Mouse (Mus musculus) liver, embryonic 15.5 days (tissue): ENCODE data around the gene Mynn. TPM values are rescaled to one million over a fixed set of nuclear protein-coding genes. Genes with fewer than 3 reads are reported as not detected.
"Not testable (repeated sequence)": the region's sequence is repeated elsewhere in the genome, so short reads cannot be mapped to it uniquely, and the experiment has no call there.

Experiments used
- ATAC-seq: fragments of 200-750 bp; cut with Nextera tagmentation; 2 replicates; pipeline ENCODE4 v1.8.0; 2017; ENCODE audit warnings: moderate number of reproducible peaks, mild to moderate bottlenecking, moderate library complexity; ENCODE audit not compliant: insufficient read depth
- H3K27ac ChIP-seq: fragments of 300-500 bp; sonication (generic); replicated peaks from 2 replicates; pipeline ENCODE4 v1.5.1; 2015; ENCODE audit warnings: mild to moderate bottlenecking, inconsistent platforms
- H3K27me3 ChIP-seq: fragments of 300-500 bp; sonication (generic); 2 replicates; pipeline ENCODE4 v1.6.1; 2015; ENCODE audit warnings: mild to moderate bottlenecking, inconsistent platforms
- H3K36me3 ChIP-seq: fragments of 300-500 bp; sonication (generic); replicated peaks from 2 replicates; pipeline ENCODE4 v1.6.1; 2015; ENCODE audit warnings: moderate library complexity, mild to moderate bottlenecking, inconsistent platforms
- H3K4me1 ChIP-seq: fragments of 300-500 bp; sonication (generic); replicated peaks from 2 replicates; pipeline ENCODE4 v1.6.1; 2015; ENCODE audit warnings: inconsistent platforms
- H3K4me2 ChIP-seq: fragments of 300-500 bp; sonication (generic); 2 replicates; pipeline ENCODE4 v1.6.1; 2015; ENCODE audit warnings: moderate library complexity, mild to moderate bottlenecking, inconsistent platforms
- H3K4me3 ChIP-seq: fragments of 300-500 bp; sonication (generic); replicated peaks from 2 replicates; pipeline ENCODE4 v1.5.1; 2015; ENCODE audit warnings: mild to moderate bottlenecking, inconsistent platforms
- H3K9ac ChIP-seq: fragments of 300-500 bp; sonication (generic); 2 replicates; pipeline ENCODE4 v1.6.1; 2015; ENCODE audit warnings: moderate library complexity, mild to moderate bottlenecking, inconsistent platforms
- H3K9me3 ChIP-seq: fragments of 300-500 bp; sonication (generic); replicated peaks from 2 replicates; pipeline ENCODE4 v1.6.1; 2016; ENCODE audit warnings: inconsistent platforms
- WGBS: fragments of 180-500 bp; shearing (Covaris S2); methylation state at CpG from one replicate; pipeline ENCODE4 v1.1.7; 2015; ENCODE audit warnings: mixed read lengths; ENCODE audit not compliant: insufficient replicate concordance; 5-methylcytosine and 5-hydroxymethylcytosine counted together
- polyA plus RNA-seq: library from polyadenylated mRNA; unstranded; fragments of >200 nt; fragmentation: Nextera tagmentation; extraction: Ambion mirVana; gene quantifications from 2 replicates; pipeline ENCODE4 v1.2.1, GENCODE M21; 2015

Mynn gene
- 12.4 and 13.0 TPM in 2 replicates for polyA plus RNA-seq

DNA sequence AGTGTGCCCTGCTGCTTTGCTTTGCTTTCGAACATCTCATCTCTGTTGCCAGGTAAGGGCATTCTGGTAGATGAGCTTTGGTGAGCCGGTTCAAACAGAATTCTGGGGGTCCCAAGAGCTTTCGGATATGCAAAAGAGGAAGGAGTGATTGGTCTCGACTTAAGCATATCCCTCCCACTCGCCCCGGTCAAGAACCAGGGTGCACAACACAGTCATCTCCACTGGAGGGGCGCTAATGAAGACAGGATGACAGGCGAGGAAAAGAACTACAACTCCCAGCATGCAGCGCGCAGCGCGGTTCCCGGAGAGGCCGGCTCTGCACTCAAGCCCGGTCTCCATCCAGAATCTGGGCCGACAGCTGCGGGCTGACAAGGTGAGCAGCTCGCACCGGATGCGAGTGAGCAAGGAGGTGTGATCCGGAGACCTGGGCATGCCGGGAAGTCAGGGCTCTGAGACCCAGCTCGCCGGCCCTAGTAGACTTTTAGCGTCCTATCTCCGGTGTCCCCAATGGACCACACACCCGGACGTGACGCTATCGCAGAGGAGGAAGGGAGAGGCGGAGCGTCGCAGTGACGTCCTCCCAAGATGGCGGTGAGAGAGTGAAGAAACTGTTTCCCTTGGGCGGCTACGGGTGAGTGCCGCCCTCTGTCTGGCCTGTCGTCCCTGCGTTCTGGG is at the start of gene Mynn:
Mynn (plus strand) TSS at position 1 of the 675 bp plus-strand sequence.
- Histone ChIP-seq H3K36me3 (peaks cover 25% of the 10 kb centered on the region), H3K9me3 (no peaks in the 10 kb centered on the region), H3K9ac (peak within 1 kb of the TSS; percentile 78), H3K27me3 (peaks cover 26% of the 10 kb centered on the region), H3K4me3 (peak within 1 kb of the TSS; percentile 91), H3K4me1 (peaks cover 24% of the 10 kb centered on the region), H3K4me2 (peak within 1 kb of the TSS; percentile 91), H3K27ac (peak within 1 kb of the TSS; percentile 98)
- peak; percentile 93 for ATAC-seq
- under 1% methylated on average over 40 of the region's 40 CpGs for WGBS

DNA sequence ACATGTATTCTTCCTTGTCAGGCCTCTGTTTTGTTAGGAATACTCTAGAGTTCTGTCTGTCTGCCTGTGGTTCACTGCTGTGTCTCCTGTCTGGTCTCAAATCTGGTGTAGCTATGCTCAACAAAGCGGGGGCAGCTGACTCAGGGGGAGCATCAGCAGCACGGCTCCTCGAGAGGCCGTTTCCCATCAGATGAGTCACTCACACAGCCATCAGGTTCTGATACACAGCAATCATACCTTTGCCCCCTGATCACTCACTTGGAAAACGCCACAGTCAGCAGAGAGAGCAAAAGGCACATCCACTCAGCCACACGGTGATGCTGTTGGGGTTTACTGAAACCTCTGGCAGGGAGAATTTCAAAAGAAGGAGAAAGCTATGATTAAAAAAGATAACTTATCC is 48.1 kb upstream of the Mynn start:
- Histone ChIP-seq H3K9me3 (no peaks in the 10 kb centered on the region), H3K27me3 (no peaks in the 10 kb centered on the region), H3K4me3 (no peak overlapping the region), H3K27ac (no peak overlapping the region), H3K4me2 (no peak overlapping the region), H3K9ac (no peak overlapping the region), H3K4me1 (no peaks in the 10 kb centered on the region), H3K36me3 (no peaks in the 10 kb centered on the region)
- no peak for ATAC-seq
- 60% methylated on average over 6 of the region's 6 CpGs for WGBS

DNA sequence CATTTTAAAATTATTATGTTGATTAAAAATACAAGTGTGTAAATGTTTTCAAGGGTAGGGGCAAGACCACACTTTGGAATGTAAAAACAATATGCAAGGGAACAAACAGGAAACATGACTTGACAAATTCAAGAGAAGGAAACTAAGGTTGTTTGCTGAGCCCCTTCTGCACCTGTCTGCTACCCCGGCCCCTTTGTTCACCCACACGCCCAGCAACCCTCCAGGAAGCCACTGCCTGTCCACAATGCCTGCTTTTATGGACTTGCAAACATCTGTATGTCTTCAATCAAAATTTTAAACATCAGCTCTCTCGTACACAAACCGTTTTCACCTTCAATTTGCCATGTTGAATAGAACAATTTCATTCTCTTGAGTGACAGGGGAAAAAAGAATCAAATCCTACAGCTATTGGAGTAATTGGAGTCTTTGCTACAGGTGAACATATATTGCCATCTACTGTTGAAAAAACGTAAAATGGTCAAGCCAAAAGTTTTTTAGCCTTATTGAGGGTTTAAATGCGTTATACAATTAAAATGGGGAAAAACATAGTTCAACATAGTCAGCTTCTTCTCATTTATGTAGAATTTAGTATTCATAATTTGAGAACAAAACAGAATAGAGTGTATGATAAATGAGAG is 41.1 kb upstream of the Mynn start:
- no peak for ATAC-seq
- no peak overlapping the region for H3K9ac ChIP-seq
- no peak overlapping the region for H3K4me2 ChIP-seq
- no peaks in the 10 kb centered on the region for H3K27me3 ChIP-seq
- no peak overlapping the region for H3K27ac ChIP-seq
- no peaks in the 10 kb centered on the region for H3K9me3 ChIP-seq
- H3K36me3 ChIP-seq = no peaks in the 10 kb centered on the region
- no peak overlapping the region for H3K4me3 ChIP-seq
- 35% methylated on average over 6 of the region's 6 CpGs for WGBS
- H3K4me1 ChIP-seq = no peaks in the 10 kb centered on the region

DNA sequence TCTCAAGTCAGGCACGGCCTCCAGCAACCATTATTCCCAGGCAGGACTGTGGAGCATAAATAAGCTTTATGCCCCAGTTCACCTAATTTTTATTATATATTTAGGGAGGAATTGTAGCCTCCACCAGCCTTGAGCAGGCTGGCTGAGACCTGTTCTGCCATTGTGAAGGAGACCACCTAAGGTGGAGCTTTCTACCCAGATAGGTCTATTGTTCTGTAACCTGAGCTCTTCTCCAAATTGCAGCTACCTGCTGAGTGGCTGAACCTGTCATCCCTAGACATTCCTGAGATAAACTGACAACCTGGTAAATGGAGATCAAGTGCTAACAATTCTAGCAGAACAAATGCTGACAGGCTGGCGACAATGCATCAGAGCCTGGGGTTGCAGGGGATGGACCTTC is 35.5 kb upstream of the Mynn start:
- not testable (repeated sequence) for H3K27me3 ChIP-seq, H3K9me3 ChIP-seq, H3K27ac ChIP-seq, H3K4me3 ChIP-seq, H3K4me2 ChIP-seq, H3K36me3 ChIP-seq, H3K4me1 ChIP-seq, H3K9ac ChIP-seq, ATAC-seq
- 67% methylated on average over 1 of the region's 2 CpGs for WGBS

DNA sequence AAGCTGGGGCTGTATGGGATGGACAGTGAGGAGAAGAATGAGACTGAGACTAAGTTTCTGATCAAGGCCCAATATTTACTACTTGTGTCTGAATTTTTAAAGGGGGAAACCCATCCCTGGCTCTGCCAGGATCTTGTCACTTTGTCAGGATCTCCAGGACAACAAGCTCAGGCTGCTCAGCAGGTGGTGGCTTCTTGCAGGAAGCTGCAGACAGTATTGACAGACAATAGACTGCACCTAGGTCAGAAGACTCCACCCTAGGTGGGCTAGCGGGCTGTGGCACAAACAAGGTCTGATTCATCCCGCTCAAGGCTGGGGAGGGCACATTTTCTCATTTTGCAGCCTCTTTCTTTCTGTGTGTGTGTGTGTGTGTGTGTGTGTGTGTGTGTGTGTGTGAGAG is 28.3 kb upstream of the Mynn start:
- no peaks in the 10 kb centered on the region for H3K9me3 ChIP-seq
- no peak overlapping the region for H3K9ac ChIP-seq
- no peak overlapping the region for H3K4me3 ChIP-seq
- 30% methylated on average over 2 of the region's 2 CpGs for WGBS
- H3K27me3 ChIP-seq = no peaks in the 10 kb centered on the region
- ATAC-seq = no peak
- H3K27ac ChIP-seq = no peak overlapping the region
- H3K36me3 ChIP-seq = no peaks in the 10 kb centered on the region
- H3K4me2 ChIP-seq = no peak overlapping the region
- H3K4me1 ChIP-seq = no peaks in the 10 kb centered on the region

DNA sequence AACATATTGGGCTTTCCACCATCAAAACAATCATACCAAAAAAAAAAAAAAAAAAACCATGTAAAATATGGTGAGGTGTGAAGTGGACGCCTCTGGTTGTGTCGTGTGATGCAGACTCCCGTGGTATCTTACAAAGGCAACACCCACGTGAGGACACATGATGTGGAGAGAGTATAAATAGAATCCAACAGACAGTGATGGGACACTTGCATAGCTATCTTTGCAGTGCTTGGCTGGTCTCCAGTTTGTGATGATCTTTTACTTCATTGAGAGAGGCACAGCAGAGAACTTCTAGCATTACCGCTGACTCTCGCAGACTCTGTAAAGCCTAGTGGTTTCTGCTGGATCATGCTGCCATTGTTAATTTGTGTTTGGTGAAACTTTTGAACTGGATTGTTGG is 13.0 kb upstream of the Mynn start:
- H3K27ac ChIP-seq = no peak overlapping the region
- H3K36me3 ChIP-seq = no peaks in the 10 kb centered on the region
- H3K4me2 ChIP-seq = no peak overlapping the region
- no peaks in the 10 kb centered on the region for H3K4me1 ChIP-seq
- no peaks in the 10 kb centered on the region for H3K9me3 ChIP-seq
- no peak overlapping the region for H3K9ac ChIP-seq
- no peak overlapping the region for H3K4me3 ChIP-seq
- ATAC-seq = no peak
- 57% methylated on average over 6 of the region's 6 CpGs for WGBS
- no peaks in the 10 kb centered on the region for H3K27me3 ChIP-seq

DNA sequence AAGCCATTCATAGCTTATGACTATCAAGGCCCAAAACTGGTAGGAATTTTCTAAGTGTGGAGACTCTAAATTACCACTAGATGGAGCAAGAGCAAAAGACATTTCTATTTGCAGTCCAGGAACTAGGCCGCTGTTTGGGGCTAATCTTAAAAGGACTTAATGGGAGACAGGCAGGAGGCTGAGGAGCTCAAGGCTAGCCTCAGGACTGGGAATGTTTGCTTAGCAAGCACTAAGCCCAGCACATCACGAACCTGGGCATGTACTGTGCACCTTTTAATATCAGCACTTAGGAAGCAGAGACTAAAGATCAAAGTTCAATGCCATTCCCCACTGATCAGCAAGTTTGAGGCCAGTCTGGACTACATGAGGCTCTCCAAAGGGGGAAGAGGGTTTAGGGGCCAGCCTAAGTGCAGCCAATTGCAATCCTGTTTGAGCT is 9.4 kb upstream of the Mynn start:
- H3K27ac ChIP-seq = no peak overlapping the region
- peak; percentile 37; the same call in 1 of the 2 replicates for ATAC-seq
- H3K4me3 ChIP-seq = no peak overlapping the region

DNA sequence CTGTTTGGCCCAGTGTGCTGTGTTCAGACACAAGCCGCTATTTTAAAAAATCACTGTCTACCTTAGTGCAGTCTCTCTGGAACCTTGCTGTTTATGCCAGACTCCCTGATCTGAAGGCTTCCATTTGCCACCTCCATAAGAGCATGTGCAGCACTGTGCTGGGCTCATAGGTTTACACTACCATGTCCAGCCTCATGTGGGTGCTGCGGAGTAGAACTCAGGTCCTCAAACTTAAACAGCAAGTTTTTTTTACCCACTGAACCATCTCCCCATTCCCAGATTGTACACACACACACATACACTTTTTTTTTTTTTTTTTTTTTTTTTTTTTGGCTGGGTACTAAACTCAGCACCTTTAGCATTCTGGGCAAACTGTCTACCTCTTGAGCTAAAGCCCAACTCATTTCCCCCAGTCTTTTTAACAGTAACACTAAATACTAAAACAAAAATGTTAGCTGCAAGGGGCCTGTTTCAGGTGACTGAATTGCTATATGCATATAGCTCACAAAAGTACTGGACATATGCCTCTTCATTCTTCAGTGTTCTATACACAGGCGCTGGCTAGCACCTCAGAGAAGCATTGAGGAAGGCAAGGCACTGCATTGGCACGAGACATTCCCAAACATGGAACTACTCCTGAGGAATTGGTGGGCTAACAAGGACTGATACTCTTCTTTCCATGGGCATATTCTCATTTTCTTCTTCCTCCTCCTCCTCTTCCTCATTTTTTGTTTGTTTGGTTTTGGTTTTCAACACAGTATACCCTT is 8.0 kb upstream of the Mynn start:
- H3K36me3 ChIP-seq = no peaks in the 10 kb centered on the region
- no peak overlapping the region for H3K4me2 ChIP-seq
- no peak for ATAC-seq
- 68% methylated on average over 4 of the region's 4 CpGs for WGBS
- no peak overlapping the region for H3K4me3 ChIP-seq
- H3K27me3 ChIP-seq = peaks cover 41% of the 10 kb centered on the region
- H3K9ac ChIP-seq = no peak overlapping the region
- peaks cover 12% of the 10 kb centered on the region for H3K4me1 ChIP-seq
- no peak overlapping the region for H3K27ac ChIP-seq
- H3K9me3 ChIP-seq = no peaks in the 10 kb centered on the region

More for the DNA sequence above, 9.4 kb upstream of the Mynn start:
- Histone ChIP-seq H3K9ac (no peak overlapping the region), H3K36me3 (no peaks in the 10 kb centered on the region), H3K4me2 (no peak overlapping the region), H3K4me1 (peaks cover 12% of the 10 kb centered on the region), H3K27me3 (peaks cover 27% of the 10 kb centered on the region), H3K9me3 (no peaks in the 10 kb centered on the region)
- WGBS = 0% methylated on average over 2 of the region's 2 CpGs

DNA sequence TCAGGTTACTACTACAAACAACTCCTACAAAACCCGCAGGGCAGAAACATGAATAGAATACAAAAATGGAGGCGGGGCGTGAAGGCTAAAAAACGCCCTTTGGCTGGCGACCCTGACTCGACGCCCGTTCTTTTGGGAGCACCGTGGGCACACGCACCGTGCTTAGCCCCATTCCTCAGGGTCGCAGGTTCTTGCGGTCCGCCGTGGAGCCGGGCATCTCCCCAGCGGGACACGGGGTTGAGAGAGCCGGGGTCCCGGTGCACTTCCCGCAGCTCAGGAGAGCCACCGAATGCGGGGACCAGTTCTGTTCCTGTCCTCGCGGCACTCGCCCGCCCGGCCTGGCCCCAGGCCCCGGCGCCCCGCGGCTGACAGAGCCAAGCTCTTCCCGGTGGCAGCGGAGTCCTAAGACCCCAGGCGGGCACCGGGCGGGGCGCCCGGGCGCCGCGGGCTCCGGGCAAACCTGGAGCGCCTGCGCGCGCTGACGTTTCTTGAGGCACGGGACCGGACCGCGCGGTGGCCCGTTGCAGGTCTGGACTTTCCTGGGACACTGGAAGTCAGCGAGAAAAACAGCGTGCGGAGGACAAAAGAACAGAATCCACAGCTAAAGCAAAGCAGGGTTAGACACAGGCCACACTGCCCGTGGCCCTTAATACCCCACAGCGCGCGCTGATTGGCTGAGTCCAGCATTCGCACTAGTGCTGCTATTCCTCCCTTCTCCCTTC is 6.6 kb upstream of the Mynn start:
- Histone ChIP-seq H3K4me1 (peaks cover 21% of the 10 kb centered on the region), H3K9me3 (no peaks in the 10 kb centered on the region), H3K27ac (no peak overlapping the region), H3K27me3 (peaks cover 51% of the 10 kb centered on the region), H3K36me3 (no peaks in the 10 kb centered on the region), H3K9ac (peak overlapping the region; percentile 66), H3K4me3 (peak overlapping the region; percentile 69), H3K4me2 (peak overlapping the region; percentile 88)
- under 1% methylated on average over 62 of the region's 62 CpGs for WGBS
- peak; percentile 40; the same call in 1 of the 2 replicates for ATAC-seq

DNA sequence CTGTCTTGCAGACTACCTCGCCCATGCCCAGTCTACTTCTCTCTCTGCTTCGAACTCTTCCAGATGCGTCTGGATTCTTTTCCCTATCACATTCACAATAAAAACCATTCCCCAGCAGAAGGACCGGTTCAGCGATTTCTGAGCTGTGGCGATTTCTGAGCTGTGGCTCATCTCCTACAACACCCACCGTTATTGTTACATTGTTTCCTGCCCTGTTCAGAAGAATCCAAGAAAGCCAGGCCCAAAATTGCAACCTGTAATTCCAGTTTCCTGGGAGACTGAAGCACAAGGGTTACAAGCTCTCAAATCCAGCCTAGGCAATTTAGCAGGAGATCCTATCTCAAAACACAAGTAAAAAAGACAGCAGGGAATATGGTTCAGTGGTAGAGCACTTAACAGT is 4.6 kb upstream of the Mynn start:
- no peak overlapping the region for H3K27ac ChIP-seq
- H3K4me2 ChIP-seq = no peak overlapping the region
- no peak overlapping the region for H3K9ac ChIP-seq
- no peak for ATAC-seq
- peaks cover 22% of the 10 kb centered on the region for H3K4me1 ChIP-seq
- H3K9me3 ChIP-seq = no peaks in the 10 kb centered on the region
- H3K36me3 ChIP-seq = no peaks in the 10 kb centered on the region
- no peak overlapping the region for H3K4me3 ChIP-seq
- peaks cover 51% of the 10 kb centered on the region for H3K27me3 ChIP-seq
- 78% methylated on average over 7 of the region's 7 CpGs for WGBS
